Mouse (Mus musculus) hindlimb bud, embryonic 11.5 days (tissue): ENCODE data around the gene Kpna7.
A peak's percentile ranks its signal among the peaks of the same experiment; 100 is the strongest.

Experiments
- DNase-seq: peaks from one replicate; pipeline ENCODE4 v3.0.0-alpha.2; 2012; ENCODE audit warnings: low read depth, low spot score; ENCODE audit errors: extremely low spot score

Gene Kpna7

DNA sequence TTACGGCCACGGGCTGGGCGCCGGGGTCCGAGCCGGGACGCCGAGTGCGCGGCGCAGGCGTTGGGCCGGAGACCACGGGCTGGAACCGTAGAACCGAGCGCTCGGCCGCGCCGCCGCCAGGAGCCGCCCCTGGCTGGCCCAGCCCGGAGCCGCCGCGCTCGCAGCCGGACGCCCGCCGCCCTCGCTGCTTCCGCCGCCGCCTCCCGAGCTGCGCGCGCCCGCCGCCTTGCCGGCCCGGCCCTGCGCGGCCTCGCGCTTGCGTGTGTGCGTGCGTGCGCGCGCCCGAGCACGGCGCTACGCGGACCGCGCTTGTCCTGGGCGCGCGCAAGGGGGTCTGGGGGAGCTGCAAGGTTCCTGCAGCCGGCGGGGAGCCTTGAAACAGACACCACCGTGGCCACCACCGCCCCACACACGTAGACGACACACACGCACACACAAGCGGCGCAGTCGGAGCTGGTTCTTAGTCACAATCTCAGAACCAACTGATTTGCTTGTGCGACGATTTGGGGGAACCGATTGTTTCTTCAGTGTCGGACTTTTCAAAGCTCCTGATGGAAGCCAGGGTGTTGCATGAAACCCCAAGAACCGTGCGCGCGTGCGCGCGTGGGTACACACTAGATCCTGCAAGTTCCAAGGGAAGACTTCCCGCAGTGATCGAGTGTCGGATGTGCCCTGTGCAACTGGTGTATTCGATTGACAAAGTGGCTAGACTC, 118.0 kb downstream of the Kpna7 start, which contains the start of gene Smurf1:
Gene Smurf1 (minus strand): TSS at position 209 of the 713 bp plus-strand sequence.
- DNase-seq = peak; percentile 54

DNA sequence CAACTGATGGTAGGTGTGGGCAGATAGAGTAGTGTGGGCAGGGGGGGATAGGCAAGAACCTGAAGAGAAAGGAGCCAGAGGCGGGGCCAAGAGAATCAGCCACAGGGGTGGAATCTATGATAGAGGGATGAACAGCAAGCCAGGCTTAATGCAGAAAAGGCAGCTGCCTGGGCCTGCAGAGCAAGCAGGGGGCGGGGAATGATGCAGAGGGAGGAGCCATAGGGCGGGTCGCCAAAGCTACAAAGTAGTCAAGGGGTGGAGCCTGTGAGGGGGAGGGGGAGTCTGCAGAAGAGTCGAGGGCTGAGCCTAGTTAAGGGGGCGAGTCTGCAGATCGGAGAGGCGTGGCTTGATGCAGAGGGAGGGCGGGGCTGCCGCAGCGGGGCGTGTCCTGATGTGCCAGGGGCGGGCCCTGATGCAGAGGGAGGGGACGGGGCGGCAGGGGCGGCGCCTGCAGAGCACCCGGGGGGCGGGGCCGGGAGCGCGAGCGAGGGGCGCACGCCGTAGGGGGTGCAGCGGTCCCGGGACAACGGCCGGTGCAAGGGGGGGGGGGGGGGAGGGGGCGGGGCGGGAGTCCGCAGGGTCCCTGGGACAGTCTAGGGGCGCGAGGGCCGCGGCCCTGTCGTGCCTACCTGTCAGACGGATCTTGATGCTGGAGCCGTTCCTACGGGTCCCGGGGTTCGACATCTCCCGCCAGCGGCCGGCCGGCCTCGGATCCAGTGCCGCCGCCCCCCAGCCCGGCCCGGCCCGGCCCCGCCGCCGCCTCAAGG, 118.8 kb downstream of the Kpna7 start:
- peak; percentile 67 for DNase-seq

DNA sequence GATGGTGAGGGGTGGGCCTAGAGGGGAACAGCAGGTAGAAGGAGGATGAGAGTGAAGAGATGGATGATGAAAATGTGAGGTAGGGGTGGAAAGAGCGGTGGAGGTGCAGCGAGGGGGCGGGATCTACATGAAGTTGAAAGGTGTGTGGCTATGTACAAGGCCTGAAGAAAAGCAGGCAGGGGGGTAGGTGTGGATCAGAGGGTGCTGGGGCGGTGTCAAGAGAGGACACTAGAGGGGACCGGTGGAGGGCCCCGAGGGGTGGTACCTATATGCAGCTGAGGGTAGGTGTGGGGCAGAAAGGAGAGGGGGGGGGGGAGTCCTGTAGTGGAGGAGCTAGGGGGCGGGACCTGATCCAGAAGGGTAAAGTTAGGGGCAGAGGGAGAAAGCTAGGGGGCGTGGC, 119.4 kb downstream of the Kpna7 start:
- DNase-seq = no peak

- DNase-seq = peak; percentile 46
Measured at GRCm38 (mm10) chr5:144963817-144964261, 120.0 kb downstream of the Kpna7 start.

DNA sequence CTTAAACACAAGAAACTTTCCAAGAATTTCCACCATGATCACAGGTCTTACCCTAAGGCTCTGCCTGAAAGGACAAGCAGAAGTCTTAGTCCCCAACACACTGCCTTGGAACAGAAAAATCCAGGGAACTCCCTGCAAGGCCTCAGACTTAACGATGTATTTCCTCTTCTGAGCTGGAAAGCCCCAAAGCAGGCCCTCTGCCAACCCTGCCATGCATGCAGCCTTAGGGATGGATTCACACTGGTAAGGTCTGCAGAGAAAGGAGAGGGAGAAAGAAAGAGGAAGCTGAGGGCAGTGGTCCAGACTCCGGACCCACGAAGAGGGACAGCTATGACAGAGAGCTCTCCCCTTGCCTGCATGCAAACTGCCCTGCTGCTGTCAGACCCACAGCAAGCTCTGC, 120.4 kb downstream of the Kpna7 start:
- DNase-seq = no peak

- DNase-seq = no peak
Measured at GRCm38 (mm10) chr5:144958271-144958670, 125.6 kb downstream of the Kpna7 start.

DNA sequence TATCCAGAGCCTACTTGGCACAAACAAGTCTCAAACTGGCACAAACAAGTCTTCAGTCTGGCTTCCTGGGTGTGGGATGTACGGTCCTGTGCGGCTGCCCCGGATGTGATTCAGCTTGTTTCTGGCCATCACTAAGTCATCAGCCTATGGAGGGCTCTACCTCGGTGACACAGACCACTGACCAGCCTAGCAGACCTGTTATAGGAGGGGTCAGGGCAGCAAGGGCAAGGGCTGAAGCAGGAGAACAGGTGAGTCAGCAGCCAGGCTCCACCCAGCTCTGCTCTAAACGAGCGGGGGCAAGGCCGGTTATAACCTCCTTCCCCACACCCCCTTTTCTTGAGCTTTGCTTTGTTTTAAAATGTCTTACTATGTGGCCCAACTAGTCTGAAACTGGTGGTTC, 129.4 kb downstream of the Kpna7 start:
- DNase-seq = no peak

GRCm38 (mm10) chr5:144952592-144952991, 131.2 kb downstream of the Kpna7 start:
- DNase-seq = no peak

- no peak for DNase-seq
Measured at GRCm38 (mm10) chr5:144950428-144951051, 133.3 kb downstream of the Kpna7 start.

GRCm38 (mm10) chr5:144949856-144950255, 134.0 kb downstream of the Kpna7 start:
- no peak for DNase-seq

GRCm38 (mm10) chr5:144948422-144948821, 135.4 kb downstream of the Kpna7 start:
- DNase-seq = no peak

DNA sequence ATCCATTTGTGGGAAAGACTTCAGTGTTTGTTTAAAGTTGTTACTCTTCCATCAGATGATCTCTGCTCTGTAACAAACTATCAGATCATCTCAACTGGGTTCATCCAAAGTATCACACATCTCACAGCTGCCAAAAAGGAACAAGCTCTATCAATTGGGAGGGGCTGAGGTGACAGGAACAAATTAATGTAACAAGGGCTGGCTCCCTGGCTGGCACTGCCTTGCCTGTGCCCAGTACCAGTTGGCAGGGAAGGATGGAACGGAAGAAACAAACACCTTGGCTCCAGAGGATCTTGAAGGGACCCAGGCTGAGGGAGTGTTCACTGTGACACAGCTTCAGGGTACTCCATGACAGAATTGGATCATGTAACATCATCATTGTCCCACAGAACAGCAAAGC, 135.8 kb downstream of the Kpna7 start:
- no peak for DNase-seq

- no peak for DNase-seq
Measured at GRCm38 (mm10) chr5:144946032-144946431, 137.8 kb downstream of the Kpna7 start.

DNA sequence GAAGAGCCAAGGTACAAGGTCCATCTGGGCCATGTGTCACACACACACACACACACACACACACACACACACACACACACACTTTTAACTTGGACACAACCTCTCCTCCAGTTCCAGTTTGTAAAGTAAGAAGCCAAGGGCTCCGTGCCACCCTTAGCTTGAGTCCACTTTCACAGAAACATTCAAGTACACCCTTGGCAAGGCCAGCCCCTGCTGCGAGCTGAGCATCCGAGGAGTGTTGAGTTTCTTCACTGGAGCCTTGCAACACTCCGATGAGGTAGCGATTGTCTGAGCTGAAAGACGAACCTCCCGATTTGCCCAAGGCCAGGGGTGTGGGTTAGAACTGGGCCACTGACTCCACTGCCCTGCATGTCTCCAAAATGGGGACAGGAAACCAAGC, 138.9 kb downstream of the Kpna7 start:
- DNase-seq = no peak

DNA sequence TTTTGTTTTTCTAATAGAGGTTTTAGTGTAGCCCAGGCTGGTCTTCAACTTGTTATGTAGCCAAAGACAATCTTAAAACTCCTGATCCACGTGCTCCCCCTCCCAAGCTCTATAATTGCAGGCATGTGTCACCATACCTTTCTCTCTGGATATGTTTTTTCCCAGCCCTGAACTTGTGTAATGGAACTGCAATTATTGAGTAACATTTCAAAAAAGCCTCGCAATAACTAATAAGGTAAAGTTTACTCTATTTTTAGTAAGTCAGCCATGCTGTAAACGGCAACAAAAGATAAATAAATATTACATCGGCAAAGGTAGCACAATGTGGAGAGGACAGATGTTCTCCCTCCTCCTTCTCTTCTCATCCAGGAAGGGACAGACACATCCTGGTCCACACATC, 139.5 kb downstream of the Kpna7 start:
- no peak for DNase-seq

- DNase-seq = no peak
Measured at GRCm38 (mm10) chr5:144943346-144943745, 140.5 kb downstream of the Kpna7 start.

DNA sequence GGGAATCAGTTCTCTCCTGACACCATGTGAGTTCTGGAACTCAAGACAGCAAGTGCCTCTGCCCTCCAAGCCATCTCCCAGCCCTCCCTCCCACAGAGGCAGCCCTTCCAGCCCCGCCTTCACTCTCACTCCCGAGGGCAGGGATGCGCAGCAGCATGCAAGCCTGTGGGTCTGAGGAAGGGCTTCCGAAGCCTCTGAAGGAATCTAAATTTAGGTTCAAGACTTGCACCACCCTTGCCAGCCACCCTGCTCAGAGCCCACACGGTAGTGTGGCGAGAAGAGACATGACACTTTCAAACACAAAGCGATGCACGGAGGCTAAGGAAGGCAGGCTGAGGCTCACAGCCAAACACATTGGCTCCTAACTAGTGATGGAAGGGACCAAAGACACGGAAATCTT, 141.4 kb downstream of the Kpna7 start:
- no peak for DNase-seq

GRCm38 (mm10) chr5:144940904-144941303, 142.9 kb downstream of the Kpna7 start:
- no peak for DNase-seq

- DNase-seq = no peak
Measured at GRCm38 (mm10) chr5:144937304-144937703, 146.5 kb downstream of the Kpna7 start.
